Mouse (Mus musculus) left cerebral cortex, adult 2 months (tissue): Measurements from ENCODE around the gene Zfp369. TPM values are rescaled to one million over a fixed set of nuclear protein-coding genes. Genes with fewer than 3 reads are reported as not detected.
A peak's percentile ranks its signal among the peaks of the same experiment; 100 is the strongest.
"Not testable (repeated sequence)": the region's sequence is repeated elsewhere in the genome, so short reads cannot be mapped to it uniquely, and the experiment has no call there.

ENCODE experiments used
- DNase-seq, 2 experiments: peaks; one replicate each; pipeline ENCODE4 v3.0.0; 2021 to 2022; ENCODE audit warnings: low spot score in 2 of 2, mixed read lengths in 1 of 2; ENCODE audit errors: extremely low spot score in 1 of 2
- H3K27ac ChIP-seq: fragments of 200-600 bp; 2 replicates; pipeline ENCODE4 v1.8.1; 2022
- H3K4me3 ChIP-seq: fragments of 200-600 bp; 2 replicates; pipeline ENCODE4 v1.8.1; 2022
- CTCF ChIP-seq: fragments of 200-600 bp; IDR thresholded peaks from 2 replicates; pipeline ENCODE4 v1.8.1; 2022; ENCODE audit warnings: antibody characterized with exemption, mild to moderate bottlenecking, moderate library complexity
- intact Hi-C: fragments of 180-260 bp; cut with DNase I; formaldehyde crosslinking; loops from one replicate; pipeline ENCODE4 v1.15.1; 2025
- total RNA-seq, 2 experiments: library from RNA; stranded (reverse); gene quantifications; 2 replicates each; pipeline ENCODE4 v1.2.3; 2021

Zfp369 gene
- total RNA-seq, 2 experiments from 2014 or later: 62.6 to 70.3 TPM

GRCm38 (mm10) chr13:65277994-65278382 is 626 bp upstream of the Zfp369 start:
- peak overlapping the region; percentile 88 for H3K4me3 ChIP-seq
- no peak for TF ChIP-seq CTCF
- intact Hi-C loops: loop anchor here (1.0 to 10.0 kb wide), 5 partner anchors 20 to 1627 kb away; partner anchors contain the start of genes Aaed1, Gm10767 and Mfsd14b

DNA sequence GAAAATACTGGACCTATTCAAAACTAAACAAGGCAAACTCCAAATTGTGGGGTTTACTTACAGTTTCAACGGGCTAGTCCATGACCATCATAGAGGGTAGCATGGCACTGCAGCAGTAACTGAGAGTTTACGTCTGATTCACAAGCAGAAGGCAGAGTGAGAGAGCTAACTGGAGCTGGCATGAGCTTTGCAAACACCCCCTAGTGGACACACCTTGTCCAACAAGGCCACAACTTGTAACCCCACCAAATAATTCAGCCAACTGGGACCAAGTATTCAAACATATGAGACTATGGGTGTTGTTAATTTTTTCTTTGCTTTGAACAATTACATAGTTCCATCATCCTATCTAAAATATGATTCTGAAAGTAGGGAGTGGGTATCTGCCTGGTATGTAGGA is 8.2 kb downstream of the Zfp369 start:
- no peak overlapping the region for H3K27ac ChIP-seq
- intact Hi-C loops: no loop called here
- no peak for DNase-seq
- H3K4me3 ChIP-seq: no peak overlapping the region
- no peak; the same call in 1 of the 2 replicates for TF ChIP-seq CTCF

More at GRCm38 (mm10) chr13:65277994-65278382, 626 bp upstream of the Zfp369 start:
- DNase-seq: no peak
- H3K27ac ChIP-seq: peak overlapping the region; percentile 94

DNA sequence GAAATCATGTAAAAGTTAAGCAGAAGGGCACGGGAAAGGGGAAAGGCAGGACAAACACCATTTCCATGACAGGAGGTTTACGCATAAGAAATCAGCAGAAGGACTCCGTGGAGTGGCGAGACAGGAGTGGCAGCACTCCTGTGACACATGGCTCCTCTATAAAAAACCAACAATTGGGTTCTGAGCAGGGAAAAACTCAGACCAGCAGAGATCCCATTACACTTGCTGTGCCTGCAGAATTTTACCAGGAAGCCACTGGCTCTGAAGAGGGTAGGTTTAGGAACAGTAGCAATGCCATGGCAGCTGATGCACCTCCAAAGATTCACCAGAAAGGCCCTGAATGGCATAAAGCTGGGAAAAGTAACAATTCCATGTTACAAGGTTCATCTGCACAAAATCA is 17.7 kb downstream of the Zfp369 start:
- TF ChIP-seq CTCF: no peak
- no peak for DNase-seq
- Histone ChIP-seq H3K4me3 (no peak overlapping the region), H3K27ac (no peak overlapping the region)
- intact Hi-C loops: no loop called here

- H3K27ac ChIP-seq, intact Hi-C loops: not testable (repeated sequence)
- peak overlapping the region; percentile 35 for H3K4me3 ChIP-seq
- DNase-seq: peak; percentile 11 to 38
- TF ChIP-seq CTCF: peak; percentile 60
Observed at GRCm38 (mm10) chr13:65310849-65311248, 32.2 kb downstream of the Zfp369 start.

- Histone ChIP-seq H3K4me3 (peak overlapping the region; percentile 35), H3K27ac (no peak overlapping the region)
- DNase-seq: no peak
- TF ChIP-seq CTCF: no peak
- intact Hi-C loops: no loop called here
Observed at GRCm38 (mm10) chr13:65311311-65311755, 32.7 kb downstream of the Zfp369 start.

- DNase-seq: no peak
- no peak overlapping the region for H3K27ac ChIP-seq
- intact Hi-C loops: no loop called here
- H3K4me3 ChIP-seq: no peak overlapping the region
- no peak for TF ChIP-seq CTCF
Observed at GRCm38 (mm10) chr13:65311826-65312225, 33.2 kb downstream of the Zfp369 start.

DNA sequence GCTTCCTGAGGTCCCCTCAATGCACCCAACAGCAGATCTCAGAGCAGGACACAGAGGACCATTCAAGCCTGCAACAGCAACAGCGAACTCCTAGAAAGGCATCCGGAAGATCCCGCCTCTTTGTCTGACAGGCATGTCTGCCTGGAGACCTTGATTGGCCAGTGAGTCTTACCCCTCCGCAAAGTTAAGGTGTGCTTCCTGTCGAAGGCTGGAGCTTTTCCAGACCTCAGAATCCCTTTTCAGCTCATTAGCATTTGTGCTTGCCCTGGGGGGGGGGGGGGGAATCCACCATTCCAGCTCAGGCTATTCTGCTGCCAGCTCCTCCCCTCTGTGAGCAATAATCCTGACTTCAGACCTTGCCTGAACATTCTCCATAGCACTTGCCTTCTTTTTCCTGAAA is 69.9 kb downstream of the Zfp369 start:
- intact Hi-C loops, H3K4me3 ChIP-seq, DNase-seq, H3K27ac ChIP-seq: not testable (repeated sequence)

- H3K27ac ChIP-seq, H3K4me3 ChIP-seq, DNase-seq, intact Hi-C loops: not testable (repeated sequence)
Observed at GRCm38 (mm10) chr13:65351768-65352167, 73.2 kb downstream of the Zfp369 start.

Other genes with a start within 250 kb of the Zfp369 start
- not detected for gene Spata31d1c, start 245.8 kb upstream of the Zfp369 start, total RNA-seq
- gene Prss47, start 226.1 kb upstream of the Zfp369 start, total RNA-seq: not detected
- gene Mfsd14b, start 165.8 kb upstream of the Zfp369 start, total RNA-seq: 10 to 100 TPM; 42.9 to 46.9 TPM
- not detected for gene Olfr465-ps1, start 140.7 kb upstream of the Zfp369 start, total RNA-seq
- not detected for gene Olfr466, start 128.6 kb upstream of the Zfp369 start, total RNA-seq
- gene Nlrp4f, start 72.8 kb upstream of the Zfp369 start, total RNA-seq: under 1 TPM; 0.25 to 0.72 TPM
- gene Gm10775, start 19.3 kb upstream of the Zfp369 start, total RNA-seq: under 1 TPM; 0.49 to 0.86 TPM
- not detected for gene Gm10139, start 233.9 kb downstream of the Zfp369 start, total RNA-seq